Mouse (Mus musculus) hindbrain, postnatal 0 days (tissue): ENCODE measurements around the gene Mmgt2. TPM values are rescaled to one million over a fixed set of nuclear protein-coding genes. Genes with fewer than 3 reads are reported as not detected.
A peak's percentile ranks its signal among the peaks of the same experiment; 100 is the strongest.

Experiments used
- ATAC-seq: fragments of 200-750 bp; cut with Nextera tagmentation; 2 replicates; pipeline ENCODE4 v1.8.0; 2017; ENCODE audit warnings: mild to moderate bottlenecking, moderate TSS enrichment, moderate library complexity
- DNase-seq: peaks from one replicate; pipeline ENCODE4 v3.0.0-alpha.2; 2015; ENCODE audit warnings: low spot score
- H3K27ac ChIP-seq: fragments of 300-500 bp; sonication (generic); 2 replicates; pipeline ENCODE4 v1.5.1; 2014; ENCODE audit warnings: mild to moderate bottlenecking
- H3K27me3 ChIP-seq: fragments of 300-500 bp; sonication (generic); 2 replicates; pipeline ENCODE4 v1.6.1; 2014; ENCODE audit warnings: low read length, mixed read lengths; ENCODE audit not compliant: insufficient read depth
- H3K36me3 ChIP-seq: fragments of 300-500 bp; sonication (generic); 2 replicates; pipeline ENCODE4 v1.6.1; 2014; ENCODE audit warnings: low read length, mixed read lengths; ENCODE audit not compliant: insufficient read depth
- H3K4me1 ChIP-seq: fragments of 300-500 bp; sonication (generic); 2 replicates; pipeline ENCODE4 v1.6.1; 2014; ENCODE audit warnings: antibody characterized with exemption, low read length, mixed read lengths; ENCODE audit not compliant: insufficient read depth
- H3K4me2 ChIP-seq: fragments of 300-500 bp; sonication (generic); 2 replicates; pipeline ENCODE4 v1.6.1; 2014; ENCODE audit warnings: low read depth, mild to moderate bottlenecking, low read length, moderate library complexity, mixed read lengths
- H3K4me3 ChIP-seq: fragments of 300-500 bp; sonication (generic); 2 replicates; pipeline ENCODE4 v1.5.1; 2014; ENCODE audit warnings: low read length
- H3K9ac ChIP-seq: fragments of 300-500 bp; sonication (generic); replicated peaks from 2 replicates; pipeline ENCODE4 v1.6.1; 2014; ENCODE audit warnings: mild to moderate bottlenecking, low read length, moderate library complexity, mixed read lengths
- H3K9me3 ChIP-seq: fragments of 300-500 bp; sonication (generic); 2 replicates; pipeline ENCODE4 v1.6.1; 2016; ENCODE audit warnings: low read length, mixed read lengths
- CTCF ChIP-seq: IDR thresholded peaks from 2 replicates; pipeline ENCODE4 v1.5.1; 2016; ENCODE audit warnings: antibody characterized with exemption, control low read depth, low read depth
- WGBS: fragments of 180-500 bp; shearing (Covaris S2); extraction: QIAGEN DNeasy Blood & Tissue Kit; methylation state at CpG from one replicate; pipeline ENCODE4 v1.1.7; 2014; 5-methylcytosine and 5-hydroxymethylcytosine counted together
- polyA plus RNA-seq: library from polyadenylated mRNA; unstranded; fragments of >200 nt; fragmentation: Nextera tagmentation; extraction: Ambion mirVana; gene quantifications from 2 replicates; pipeline ENCODE4 v1.2.1, GENCODE M21; 2015
- total RNA-seq: library from RNA; depleted of rRNA; stranded (reverse); fragments of >200 nt; gene quantifications from 2 replicates; pipeline ENCODE4 v1.2.3, GENCODE M21; 2014; rRNA removed

The Mmgt2 gene
- total RNA-seq (15.6 and 43.9 TPM in 2 replicates), polyA plus RNA-seq (22.6 and 28.1 TPM in 2 replicates)

DNA sequence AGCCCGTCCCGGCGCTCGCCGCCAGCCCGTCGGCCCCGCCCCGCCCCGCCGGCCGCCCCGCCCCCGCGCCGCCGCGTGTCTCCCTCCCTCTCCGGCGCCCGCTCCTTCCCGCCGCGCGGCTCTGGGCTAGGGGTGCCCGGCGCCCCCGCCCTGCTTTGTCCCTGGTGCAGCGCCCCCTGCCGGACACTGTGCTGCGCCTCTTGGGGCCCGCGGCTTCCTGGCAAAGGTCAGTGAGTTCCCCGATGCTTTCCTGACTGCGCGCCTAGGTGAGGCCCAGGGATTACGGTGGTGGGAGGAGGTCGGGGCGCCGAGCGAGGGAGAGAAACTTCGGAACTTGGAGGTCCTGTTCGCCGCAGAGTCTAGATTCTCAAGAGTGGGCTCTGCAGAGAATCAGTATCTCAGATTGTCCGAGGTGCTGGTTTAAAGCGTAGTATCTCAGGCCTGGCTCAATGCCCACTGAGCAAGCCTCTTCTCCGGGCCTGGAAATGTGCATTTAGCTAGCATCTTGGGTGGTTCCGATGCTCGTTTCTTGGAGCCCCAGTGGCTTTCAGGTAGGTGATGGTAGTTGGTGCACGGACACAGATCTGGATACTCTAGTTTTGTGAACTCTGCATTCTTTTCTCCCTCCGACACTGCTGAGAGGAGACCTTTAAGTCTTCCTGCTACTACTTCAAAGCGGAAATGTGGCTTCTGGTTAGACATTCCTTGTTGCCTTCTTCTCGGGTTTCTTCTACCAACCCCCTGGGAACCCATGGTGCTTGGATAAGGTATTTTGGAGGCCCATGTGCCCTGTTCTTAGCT is at the start of gene Mmgt2:
TSS of gene Mmgt2 (plus strand) at position 74 of the 801 bp plus-strand sequence.
- no peaks in the 10 kb centered on the region for H3K9me3 ChIP-seq
- TF ChIP-seq CTCF = peak; percentile 79
- no peaks in the 10 kb centered on the region for H3K27me3 ChIP-seq
- H3K4me3 ChIP-seq = peak within 1 kb of the TSS; percentile 75
- peak within 1 kb of the TSS; percentile 80 for H3K9ac ChIP-seq
- ATAC-seq (peak; percentile 89), DNase-seq (peak; percentile 94)
- WGBS = 2% methylated on average over 30 of the region's 53 CpGs
- no peaks in the 10 kb centered on the region for H3K36me3 ChIP-seq
- peaks cover 21% of the 10 kb centered on the region for H3K4me1 ChIP-seq
- H3K4me2 ChIP-seq = peak within 1 kb of the TSS; percentile 95
- peak within 1 kb of the TSS; percentile 71 for H3K27ac ChIP-seq

DNA sequence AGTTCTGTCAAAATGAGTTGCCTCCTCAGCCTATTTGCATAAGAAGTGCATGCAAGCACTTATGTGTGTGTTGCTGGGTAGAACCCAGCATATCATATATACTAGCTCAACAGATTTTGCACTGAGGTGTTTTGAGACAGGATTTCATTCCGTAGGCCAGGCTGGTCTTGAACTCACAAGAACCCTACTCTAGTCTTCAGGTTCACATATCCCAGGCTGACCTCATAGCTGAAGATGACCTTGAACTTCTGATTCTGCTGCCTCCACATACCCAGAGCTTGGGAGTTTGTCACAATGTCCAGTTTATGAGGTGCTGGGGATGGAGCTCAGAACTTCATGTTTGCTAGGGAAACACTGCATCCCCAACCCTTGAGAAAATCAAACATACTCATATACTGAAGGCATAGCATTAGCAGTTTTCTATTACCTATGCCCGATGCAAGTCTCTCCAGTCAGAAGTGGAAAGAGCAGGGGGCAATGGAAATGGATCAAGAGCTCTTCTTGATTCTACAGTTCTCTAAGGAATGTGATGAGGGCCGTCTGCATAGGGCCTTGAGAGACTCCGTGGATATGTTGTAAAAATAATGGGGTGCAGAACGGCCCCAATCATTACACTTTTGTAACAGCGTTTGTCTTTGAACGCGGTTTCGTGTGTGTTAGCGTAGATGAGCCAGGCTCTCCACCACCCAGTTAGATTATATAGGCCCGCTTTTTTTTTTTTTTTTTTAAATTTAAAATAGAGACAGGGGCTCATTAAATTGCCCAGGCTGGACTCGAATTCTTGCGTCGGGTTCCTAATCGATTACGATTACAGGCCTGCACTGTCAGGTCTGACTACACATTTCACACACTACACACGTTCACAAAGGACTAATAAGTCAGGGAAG is 46.5 kb upstream of the Mmgt2 start:
- DNase-seq = no peak
- Histone ChIP-seq H3K4me2 (peak overlapping the region; percentile 54), H3K27me3 (no peaks in the 10 kb centered on the region), H3K36me3 (peaks cover 21% of the 10 kb centered on the region), H3K4me1 (peaks cover 24% of the 10 kb centered on the region), H3K9ac (peak overlapping the region; percentile 93), H3K4me3 (peak overlapping the region; percentile 85), H3K9me3 (no peaks in the 10 kb centered on the region), H3K27ac (peak overlapping the region; percentile 96)
- no peak for ATAC-seq
- 11% methylated on average over 17 of the region's 17 CpGs for WGBS
- TF ChIP-seq CTCF = no peak

DNA sequence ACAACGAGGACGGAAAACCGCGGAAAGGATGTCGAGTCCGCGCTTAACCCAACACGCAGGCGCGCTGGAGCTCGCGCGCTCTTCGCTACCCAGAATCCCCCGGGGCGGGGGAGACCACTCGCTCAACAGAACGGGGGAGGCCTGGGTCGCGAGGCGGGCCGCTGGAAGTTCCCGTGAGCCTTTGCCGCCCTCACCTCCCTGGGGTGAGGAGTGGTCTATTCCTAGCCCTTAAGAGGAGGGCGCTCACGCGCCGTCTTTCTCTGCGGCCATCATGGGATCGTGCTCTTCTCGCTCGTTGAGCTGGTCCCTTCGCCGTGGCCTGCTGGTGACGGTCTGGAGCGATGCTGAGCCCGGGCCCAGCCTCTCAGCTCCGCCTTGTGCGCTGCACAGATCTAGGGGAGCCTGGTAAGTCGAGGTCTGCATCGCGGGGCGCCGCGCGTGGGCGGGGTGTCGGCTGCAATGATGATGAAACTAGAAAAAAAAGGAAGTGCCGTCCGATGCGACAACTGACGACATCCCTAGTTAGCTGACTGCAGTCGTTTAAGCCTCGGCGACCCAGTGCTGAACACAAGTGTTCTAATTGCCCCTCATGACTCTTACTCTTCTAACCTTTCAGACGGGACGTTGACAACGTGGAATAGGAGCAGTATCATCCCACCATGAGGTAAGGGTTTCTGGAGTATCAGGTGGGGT is 45.7 kb upstream of the Mmgt2 start:
- Histone ChIP-seq H3K4me3 (peak overlapping the region; percentile 85), H3K9ac (peak overlapping the region; percentile 93), H3K4me1 (peaks cover 24% of the 10 kb centered on the region), H3K4me2 (peak overlapping the region; percentile 96), H3K36me3 (peaks cover 27% of the 10 kb centered on the region), H3K27ac (peak overlapping the region; percentile 96), H3K9me3 (no peaks in the 10 kb centered on the region), H3K27me3 (no peaks in the 10 kb centered on the region)
- TF ChIP-seq CTCF = peak; percentile 46
- peak; percentile 96 for ATAC-seq
- peak; percentile 100 for DNase-seq
- under 1% methylated on average over 58 of the region's 58 CpGs for WGBS

DNA sequence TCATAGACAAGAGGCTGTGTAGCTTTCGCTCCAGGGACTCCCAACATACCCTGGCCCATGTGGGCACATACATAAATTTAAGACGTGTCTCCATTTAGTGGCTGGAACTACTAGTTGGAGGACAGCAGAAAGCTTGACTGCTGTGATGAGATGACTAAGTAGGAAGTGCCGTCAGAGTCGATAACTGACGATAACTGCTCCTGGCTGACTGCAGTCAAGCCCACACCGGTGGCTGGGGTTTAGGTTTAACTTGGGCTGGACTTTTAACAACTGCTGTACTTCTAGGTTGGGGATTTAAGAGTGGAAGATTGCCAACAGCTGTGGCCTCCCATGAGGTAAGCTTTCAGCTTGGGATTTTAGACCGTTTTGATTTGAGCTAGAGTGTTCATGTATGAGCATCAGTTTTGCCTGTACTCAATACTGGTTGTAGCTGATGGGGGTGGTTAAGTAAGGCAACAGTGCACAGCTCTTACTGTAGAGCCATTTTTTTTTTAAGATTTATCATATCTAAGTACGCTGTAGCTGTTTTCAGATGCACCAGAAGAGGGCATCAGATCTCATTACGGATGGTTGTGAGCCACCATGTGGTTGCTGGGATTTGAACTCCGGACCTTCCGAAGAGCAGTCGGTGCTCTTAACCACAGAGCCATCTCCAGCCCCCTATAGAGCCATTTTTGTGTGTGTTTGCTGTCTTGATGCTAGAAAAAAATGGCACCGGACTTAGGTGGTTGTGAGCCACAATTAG is 45.0 kb upstream of the Mmgt2 start:
- Histone ChIP-seq H3K9me3 (no peaks in the 10 kb centered on the region), H3K27ac (peak overlapping the region; percentile 96), H3K4me3 (peak overlapping the region; percentile 85), H3K27me3 (no peaks in the 10 kb centered on the region), H3K4me1 (peaks cover 24% of the 10 kb centered on the region), H3K9ac (peak overlapping the region; percentile 93), H3K36me3 (peaks cover 28% of the 10 kb centered on the region), H3K4me2 (peak overlapping the region; percentile 96)
- ATAC-seq (no peak), DNase-seq (peak; percentile 31)
- under 1% methylated on average over 13 of the region's 13 CpGs for WGBS
- peak; percentile 48 for TF ChIP-seq CTCF

DNA sequence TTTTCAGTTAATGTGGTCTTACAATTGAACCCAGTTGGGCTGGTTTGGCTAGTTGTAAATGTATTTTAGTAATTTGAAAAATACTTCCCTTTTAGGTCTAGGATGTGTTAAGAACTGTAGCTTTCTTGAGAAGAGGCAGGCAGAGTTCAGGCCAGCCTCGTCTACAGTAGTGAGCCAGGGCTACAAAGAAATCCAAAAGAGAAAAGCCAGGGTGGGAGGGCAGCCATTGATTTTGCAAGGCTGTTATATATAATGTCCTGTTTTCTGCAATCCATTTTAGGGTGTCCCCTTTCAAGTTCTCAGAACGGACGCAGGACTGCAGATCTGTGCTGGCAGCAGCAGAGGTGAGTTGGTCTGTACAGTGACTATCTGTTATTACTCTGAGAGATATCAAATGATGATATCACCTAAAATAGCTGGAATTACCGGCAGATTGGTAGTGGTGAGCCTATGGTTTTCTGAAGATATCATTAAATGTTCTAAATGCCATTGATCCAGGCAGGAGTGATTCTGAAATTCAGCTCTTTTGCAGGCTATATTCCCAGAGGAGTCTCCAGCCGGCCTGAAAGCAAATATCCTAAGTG is 44.2 kb upstream of the Mmgt2 start:
- Histone ChIP-seq H3K4me3 (peak overlapping the region; percentile 85), H3K9ac (peak overlapping the region; percentile 93), H3K9me3 (no peaks in the 10 kb centered on the region), H3K4me2 (peak overlapping the region; percentile 96), H3K27ac (0 out of 2 replicates have a peak overlapping the region, but pooled peaks have one; percentile 26), H3K27me3 (no peaks in the 10 kb centered on the region), H3K36me3 (peaks cover 33% of the 10 kb centered on the region), H3K4me1 (peaks cover 24% of the 10 kb centered on the region)
- 17% methylated on average over 5 of the region's 5 CpGs for WGBS
- no peak for ATAC-seq
- DNase-seq = no peak
- TF ChIP-seq CTCF = no peak
